Mouse (Mus musculus) intestine, embryonic 16.5 days (tissue): ENCODE measurements around the gene Hexim2. TPM values are rescaled to one million over a fixed set of nuclear protein-coding genes. Genes with fewer than 3 reads are reported as not detected.

Experiments used
- ATAC-seq: fragments of 200-750 bp; cut with Nextera tagmentation; 2 replicates; pipeline ENCODE4 v1.8.0; 2017; ENCODE audit warnings: moderate TSS enrichment, moderate library complexity
- H3K27ac ChIP-seq: fragments of 300-500 bp; sonication (generic); 2 replicates; pipeline ENCODE4 v1.5.1; 2014; ENCODE audit warnings: mild to moderate bottlenecking, low read length
- H3K27me3 ChIP-seq: fragments of 300-500 bp; sonication (generic); replicated peaks from 2 replicates; pipeline ENCODE4 v1.6.1; 2014; ENCODE audit warnings: low read length, control low read depth, mixed read lengths; ENCODE audit not compliant: control insufficient read depth, insufficient read depth
- H3K36me3 ChIP-seq: fragments of 300-500 bp; sonication (generic); 2 replicates; pipeline ENCODE4 v1.6.1; 2014; ENCODE audit warnings: low read length, control low read depth; ENCODE audit not compliant: control insufficient read depth, insufficient read depth
- H3K4me1 ChIP-seq: fragments of 300-500 bp; sonication (generic); 2 replicates; pipeline ENCODE4 v1.6.1; 2014; ENCODE audit warnings: low read length, control low read depth, mixed read lengths; ENCODE audit not compliant: control insufficient read depth, insufficient read depth
- H3K4me2 ChIP-seq: fragments of 300-500 bp; sonication (generic); 2 replicates; pipeline ENCODE4 v1.6.1; 2014; ENCODE audit warnings: low read depth, low read length, control low read depth
- H3K4me3 ChIP-seq: fragments of 300-500 bp; sonication (generic); 2 replicates; pipeline ENCODE4 v1.5.1; 2014; ENCODE audit warnings: mild to moderate bottlenecking, low read length
- H3K9ac ChIP-seq: fragments of 300-500 bp; sonication (generic); 2 replicates; pipeline ENCODE4 v1.6.1; 2014; ENCODE audit warnings: low read depth, low read length
- H3K9me3 ChIP-seq: fragments of 300-500 bp; sonication (generic); 2 replicates; pipeline ENCODE4 v1.6.1; 2016; ENCODE audit warnings: low read length, control low read depth; ENCODE audit not compliant: control insufficient read depth
- WGBS: fragments of 180-500 bp; shearing (Covaris S2); extraction: QIAGEN DNeasy Blood & Tissue Kit; methylation state at CpG from one replicate; pipeline ENCODE4 v1.1.7; 2014; 5-methylcytosine and 5-hydroxymethylcytosine counted together
- polyA plus RNA-seq: library from polyadenylated mRNA; unstranded; fragments of >200 nt; fragmentation: Nextera tagmentation; extraction: Ambion mirVana; gene quantifications from 2 replicates; pipeline ENCODE4 v1.2.1, GENCODE M21; 2015

The Hexim2 gene
- polyA plus RNA-seq, 1 experiment from 2014 or later: 5.8 TPM

- Histone ChIP-seq H3K9ac (peak within 1 kb of the TSS; percentile 71), H3K4me1 (0 out of 2 replicates have a peak, but pooled peaks cover 2% of the 10 kb centered on the region), H3K27me3 (peaks cover 24% of the 10 kb centered on the region), H3K4me3 (peak within 1 kb of the TSS; percentile 64), H3K36me3 (no peaks in the 10 kb centered on the region), H3K9me3 (no peaks in the 10 kb centered on the region), H3K27ac (no peak within 1 kb of the TSS; the same call in 1 of the 2 replicates), H3K4me2 (peak within 1 kb of the TSS; percentile 99)
- peak; percentile 46 for ATAC-seq
- WGBS: under 1% methylated on average over 54 of the region's 84 CpGs
These were observed 38.5 kb downstream of the Hexim2 start, which contains the start of gene Fmnl1 for GRCm38 (mm10) chr11:103170494-103171285. TSS of gene Fmnl1 (plus strand) at chr11:103171107.

- peak overlapping the region; percentile 64 for H3K4me3 ChIP-seq
- peaks cover 24% of the 10 kb centered on the region for H3K27me3 ChIP-seq
- peak overlapping the region; percentile 99 for H3K4me2 ChIP-seq
- no peaks in the 10 kb centered on the region for H3K9me3 ChIP-seq
- no peaks in the 10 kb centered on the region for H3K36me3 ChIP-seq
- 3% methylated on average over 23 of the region's 23 CpGs for WGBS
- H3K27ac ChIP-seq: no peak overlapping the region
- no peak for ATAC-seq
- H3K9ac ChIP-seq: peak overlapping the region; percentile 71
- 0 out of 2 replicates have a peak, but pooled peaks cover 2% of the 10 kb centered on the region for H3K4me1 ChIP-seq
These were observed 39.0 kb downstream of the Hexim2 start for GRCm38 (mm10) chr11:103171286-103171620.

GRCm38 (mm10) chr11:103171703-103172391 is 39.6 kb downstream of the Hexim2 start:
- ATAC-seq: 0 out of 2 replicates have a peak, but pooled peaks have one; percentile 21
- no peaks in the 10 kb centered on the region for H3K36me3 ChIP-seq
- peak overlapping the region; percentile 64; the same call in 1 of the 2 replicates for H3K4me3 ChIP-seq
- H3K4me1 ChIP-seq: 0 out of 2 replicates have a peak, but pooled peaks cover 2% of the 10 kb centered on the region
- H3K9me3 ChIP-seq: no peaks in the 10 kb centered on the region
- H3K9ac ChIP-seq: no peak overlapping the region
- WGBS: 47% methylated on average over 9 of the region's 9 CpGs
- no peak overlapping the region; the same call in 1 of the 2 replicates for H3K27ac ChIP-seq
- peaks cover 24% of the 10 kb centered on the region for H3K27me3 ChIP-seq
- H3K4me2 ChIP-seq: peak overlapping the region; percentile 99; the same call in 1 of the 2 replicates

- H3K4me1 ChIP-seq: 0 out of 2 replicates have a peak, but pooled peaks cover 2% of the 10 kb centered on the region
- no peak for ATAC-seq
- no peak overlapping the region for H3K27ac ChIP-seq
- H3K4me2 ChIP-seq: no peak overlapping the region
- no peak overlapping the region for H3K4me3 ChIP-seq
- WGBS: 81% methylated on average over 6 of the region's 6 CpGs
- H3K9ac ChIP-seq: no peak overlapping the region
- H3K9me3 ChIP-seq: no peaks in the 10 kb centered on the region
- H3K36me3 ChIP-seq: no peaks in the 10 kb centered on the region
- peaks cover 24% of the 10 kb centered on the region for H3K27me3 ChIP-seq
These were observed 40.3 kb downstream of the Hexim2 start for GRCm38 (mm10) chr11:103172392-103173040.

GRCm38 (mm10) chr11:103173041-103173770 is 41.0 kb downstream of the Hexim2 start:
- Histone ChIP-seq H3K9ac (no peak overlapping the region), H3K4me2 (no peak overlapping the region), H3K4me1 (0 out of 2 replicates have a peak, but pooled peaks cover 2% of the 10 kb centered on the region), H3K27ac (no peak overlapping the region), H3K36me3 (no peaks in the 10 kb centered on the region), H3K4me3 (no peak overlapping the region), H3K9me3 (no peaks in the 10 kb centered on the region), H3K27me3 (peaks cover 24% of the 10 kb centered on the region)
- 76% methylated on average over 7 of the region's 7 CpGs for whole genome bisulfite sequencing
- ATAC-seq: no peak

- Histone ChIP-seq H3K9me3 (no peaks in the 10 kb centered on the region), H3K9ac (no peak overlapping the region), H3K27ac (no peak overlapping the region), H3K36me3 (no peaks in the 10 kb centered on the region), H3K27me3 (peaks cover 24% of the 10 kb centered on the region), H3K4me1 (0 out of 2 replicates have a peak, but pooled peaks cover 2% of the 10 kb centered on the region), H3K4me3 (no peak overlapping the region), H3K4me2 (no peak overlapping the region)
- 93% methylated on average over 11 of the region's 11 CpGs for WGBS
- ATAC-seq: no peak
These were observed 41.6 kb downstream of the Hexim2 start for GRCm38 (mm10) chr11:103173771-103174344.

GRCm38 (mm10) chr11:103174411-103174832 is 42.2 kb downstream of the Hexim2 start:
- Histone ChIP-seq H3K4me2 (no peak overlapping the region), H3K27ac (no peak overlapping the region)

GRCm38 (mm10) chr11:103174891-103175391 is 42.7 kb downstream of the Hexim2 start:
- Histone ChIP-seq H3K27me3 (peaks cover 20% of the 10 kb centered on the region), H3K36me3 (no peaks in the 10 kb centered on the region), H3K27ac (no peak overlapping the region), H3K4me3 (no peak overlapping the region), H3K9ac (no peak overlapping the region), H3K4me1 (0 out of 2 replicates have a peak, but pooled peaks cover 2% of the 10 kb centered on the region), H3K9me3 (no peaks in the 10 kb centered on the region), H3K4me2 (no peak overlapping the region)
- 50% methylated on average over 8 of the region's 8 CpGs for WGBS
- ATAC-seq: no peak

More at GRCm38 (mm10) chr11:103174411-103174832, 42.2 kb downstream of the Hexim2 start:
- ATAC-seq: no peak
- WGBS: 81% methylated on average over 5 of the region's 5 CpGs
- Histone ChIP-seq H3K27me3 (peaks cover 24% of the 10 kb centered on the region), H3K9ac (no peak overlapping the region), H3K36me3 (no peaks in the 10 kb centered on the region), H3K4me3 (no peak overlapping the region), H3K9me3 (no peaks in the 10 kb centered on the region), H3K4me1 (0 out of 2 replicates have a peak, but pooled peaks cover 2% of the 10 kb centered on the region)
